ENCODE assay signal across 22 mouse cellular contexts in genomic region chr10:50802380-50802779, GRCm38 (mm10).
A peak's percentile ranks its signal among the peaks of the same experiment; 100 is the strongest.
DNase-seq lines count a peak whose midpoint lies in the region; ATAC-seq and TF ChIP-seq lines count a peak whose summit lies in the region.
"Had no signal": no experiment of that assay in that cellular context is flagged by ENCODE, and none has a peak within 500 bp of the region (broad histone marks: within the 10 kb centered on the region; RNA-seq: fewer than 3 reads in every experiment).

No protein-coding gene starts in this region.

- no peaks in the 10 kb centered on the region for H3K27me3 ChIP-seq in forebrain, embryonic 10.5 days (ENCODE audit: poor library complexity, severe bottlenecking)
- H3K27me3 ChIP-seq in forebrain, postnatal 0 days (ENCODE audit: insufficient read depth, low read length): no peaks in the 10 kb centered on the region
- no peaks in the 10 kb centered on the region for H3K27me3 ChIP-seq in kidney, adult 2 months (replicated peaks; ENCODE audit: control insufficient read depth, insufficient read depth, low read length)
- H3K27me3 ChIP-seq in cerebellum, adult 2 months (ENCODE audit: control insufficient read depth, insufficient read depth, low read length): no peaks in the 10 kb centered on the region
- H3K27me3 ChIP-seq: CH12.LX; embryonic facial prominence, embryonic 15.5 days; forebrain, embryonic 15.5 days; intestine, embryonic 15.5 days had no signal

- no peak for ATAC-seq in forebrain, postnatal 0 days
- ATAC-seq: forebrain, embryonic 15.5 days; intestine, embryonic 15.5 days had no signal

- no peak overlapping the region for H3K4me2 ChIP-seq in forebrain, postnatal 0 days (ENCODE audit: low read depth)
- H3K4me2 ChIP-seq: embryonic facial prominence, embryonic 15.5 days; forebrain, embryonic 15.5 days; hindbrain, embryonic 14.5 days; intestine, embryonic 15.5 days had no signal

- no peaks in the 10 kb centered on the region for H3K9me3 ChIP-seq in forebrain, embryonic 10.5 days
- H3K9me3 ChIP-seq in forebrain, postnatal 0 days (ENCODE audit: low read length): no peaks in the 10 kb centered on the region
- H3K9me3 ChIP-seq: embryonic facial prominence, embryonic 15.5 days; forebrain, embryonic 15.5 days; heart, embryonic 10.5 days; intestine, embryonic 15.5 days had no signal

- H3K27ac ChIP-seq in forebrain, embryonic 10.5 days: 0 out of 2 replicates have a peak overlapping the region, but pooled peaks have one; percentile 15
- no peak overlapping the region for H3K27ac ChIP-seq in forebrain, postnatal 0 days (ENCODE audit: low read depth, low read length)
- H3K27ac ChIP-seq in kidney, adult 2 months (ENCODE audit: insufficient read depth, low read depth, low read length): 0 out of 2 replicates have a peak overlapping the region, but pooled peaks have one; percentile 23
- H3K27ac ChIP-seq in cerebellum, adult 2 months (ENCODE audit: insufficient read depth, low read length): no peak overlapping the region
- H3K27ac ChIP-seq: embryonic facial prominence, embryonic 15.5 days; forebrain, embryonic 15.5 days; heart, embryonic 10.5 days; hindbrain, embryonic 14.5 days; intestine, embryonic 15.5 days had no signal

- TF ChIP-seq CTCF in forebrain, postnatal 0 days (IDR thresholded peaks at IDR 0.05; ENCODE audit: low read depth): no peak
- no peak for TF ChIP-seq CTCF in kidney, adult 2 months (conservative IDR thresholded peaks at IDR 0.05; ENCODE audit: insufficient read depth, insufficient read length, low read depth, low read length)
- no peak for TF ChIP-seq CTCF in cerebellum, adult 2 months (IDR thresholded peaks at IDR 0.05; ENCODE audit: borderline replicate concordance, insufficient read depth, low read depth, low read length)

- no peak overlapping the region for H3K4me3 ChIP-seq in forebrain, embryonic 10.5 days
- H3K4me3 ChIP-seq in forebrain, postnatal 0 days (ENCODE audit: low read depth, low read length): no peak overlapping the region
- no peak overlapping the region for H3K4me3 ChIP-seq in kidney, adult 2 months (ENCODE audit: insufficient read depth, low read depth, low read length)
- H3K4me3 ChIP-seq in cerebellum, adult 2 months (replicated peaks; ENCODE audit: insufficient read depth, low read depth, low read length): no peak overlapping the region
- H3K4me3 ChIP-seq: embryonic facial prominence, embryonic 15.5 days; erythroblast, embryonic 14.5 days; forebrain, embryonic 15.5 days; heart, embryonic 10.5 days; intestine, embryonic 15.5 days had no signal

- peaks cover 31% of the 10 kb centered on the region for H3K4me1 ChIP-seq in forebrain, embryonic 10.5 days
- H3K4me1 ChIP-seq in forebrain, postnatal 0 days (ENCODE audit: insufficient read depth): no peaks in the 10 kb centered on the region
- peaks cover 2% of the 10 kb centered on the region; the same call in 1 of the 2 replicates for H3K4me1 ChIP-seq in kidney, adult 2 months (ENCODE audit: control insufficient read depth, insufficient read depth, low read length)
- no peaks in the 10 kb centered on the region for H3K4me1 ChIP-seq in cerebellum, adult 2 months (ENCODE audit: control insufficient read depth, insufficient read depth, low read length)
- H3K4me1 ChIP-seq: embryonic facial prominence, embryonic 15.5 days; heart, embryonic 10.5 days; intestine, embryonic 15.5 days had no signal

- H3K36me3 ChIP-seq in forebrain, embryonic 10.5 days (replicated peaks): no peaks in the 10 kb centered on the region
- H3K36me3 ChIP-seq in forebrain, postnatal 0 days (ENCODE audit: insufficient read depth): no peaks in the 10 kb centered on the region
- H3K36me3 ChIP-seq in kidney, adult 2 months (ENCODE audit: control insufficient read depth, insufficient read depth, low read length): no peaks in the 10 kb centered on the region
- H3K36me3 ChIP-seq: embryonic facial prominence, embryonic 15.5 days; forebrain, embryonic 15.5 days; heart, embryonic 10.5 days; intestine, embryonic 15.5 days had no signal

- 38% methylated on average over 2 of the region's 2 CpGs for WGBS in forebrain, embryonic 10.5 days
- 13% methylated on average over 2 of the region's 2 CpGs for WGBS in forebrain, postnatal 0 days
- 69% methylated on average over 2 of the region's 2 CpGs for WGBS in kidney, adult 2 months
- 68% methylated on average over 2 of the region's 2 CpGs for WGBS in cerebellum, adult 2 months

- no peak overlapping the region for H3K9ac ChIP-seq in forebrain, postnatal 0 days
- H3K9ac ChIP-seq: embryonic facial prominence, embryonic 15.5 days; forebrain, embryonic 15.5 days; hindbrain, embryonic 14.5 days; intestine, embryonic 15.5 days had no signal

- TF ChIP-seq POLR2A in kidney, adult 2 months (IDR thresholded peaks at IDR 0.05; ENCODE audit: low read depth, low read length): no peak
- no peak for TF ChIP-seq POLR2A in cerebellum, adult 2 months (IDR thresholded peaks at IDR 0.05; ENCODE audit: borderline replicate concordance, insufficient read depth, low read length)

- DNase-seq in forebrain, embryonic 10.5 days (ENCODE audit: extremely low spot score, low spot score): no peak
- no peak for DNase-seq in forebrain, postnatal 0 days
- no peak for DNase-seq in kidney, adult 2 months
- no peak for DNase-seq in kidney, postnatal 14 days
- DNase-seq in retina, embryonic 14.5 days (ENCODE audit: low spot score): peak; percentile 30
- no peak for DNase-seq in retina, postnatal 1 day
- no peak for DNase-seq in cerebellum, adult 2 months
- DNase-seq: adrenal gland, adult 2 months; adrenal gland, postnatal 25 days; cerebellum, adult 8-10 months; cerebellum, postnatal 14 days; gastrocnemius, postnatal 10 days; heart, adult 18-20 months; heart, postnatal 10 days; heart, postnatal 4 days had no signal

Comparison
In these comparisons a context has a peak if more than half of its experiments do, and no peak if none do; other contexts are left out.
1. H3K27ac ChIP-seq: peak in forebrain, embryonic 10.5 days (single experiment) and kidney, adult 2 months (single experiment); none in forebrain, postnatal 0 days (single experiment) and cerebellum, adult 2 months (single experiment).